Mouse (Mus musculus): Measurements from ENCODE around the gene Lrrc15. TPM values are rescaled to one million over a fixed set of nuclear protein-coding genes. Genes with fewer than 3 reads are reported as not detected.

Lrrc15 gene
- not detected for total RNA-seq (2023)

GRCm38 (mm10) chr16:30282844-30283495 is at the start of gene Lrrc15:
TSS of gene Lrrc15 (minus strand) at chr16:30283256.

GRCm38 (mm10) chr16:30310647-30311046 is 27.6 kb upstream of the Lrrc15 start, which contains the start of gene Gp5:
TSS of gene Gp5 (minus strand) at chr16:30310779.

DNA sequence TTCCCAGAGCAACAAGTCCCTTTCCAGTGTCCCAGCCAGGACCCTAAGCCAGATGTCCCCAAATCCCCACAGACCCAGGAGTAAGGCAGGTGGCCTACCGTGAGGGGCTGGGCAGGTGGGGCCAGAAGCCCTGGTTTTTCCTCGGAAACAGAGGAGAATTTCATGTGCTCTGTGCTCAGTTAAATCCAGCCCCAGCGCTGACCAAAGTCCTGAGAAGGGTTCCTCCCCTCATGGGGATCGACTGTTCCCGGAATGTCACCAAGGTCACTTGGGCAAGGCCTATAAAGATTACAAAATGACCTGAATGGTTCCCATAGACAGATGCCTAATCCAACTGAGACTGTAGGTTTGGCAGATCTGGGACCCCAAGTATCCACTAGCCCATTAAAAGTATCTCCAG is 15.7 kb downstream of the Lrrc15 start, which contains the start of gene Cpn2:
TSS of gene Cpn2 (minus strand) at position 141 of the 400 bp plus-strand sequence.

Other genes starting within 250 kb of the Lrrc15 start
- gene Hes1, start 218.9 kb downstream of the Lrrc15 start, total RNA-seq (2023), result 10 to 100 TPM; 75.7 to 86.6 TPM
- not detected for gene Cpn2, start 15.8 kb downstream of the Lrrc15 start, total RNA-seq (2023)
- gene Gp5, start 27.5 kb upstream of the Lrrc15 start, total RNA-seq (2023), result 1 to 10 TPM in 1 of 2 experiments, under 1 TPM in 1; 0.87 to 1.2 TPM
- gene Atp13a3, start 122.7 kb upstream of the Lrrc15 start, total RNA-seq (2023), result 10 to 100 TPM; 81.0 to 84.7 TPM